Mouse (Mus musculus) Patski (cell line): ENCODE results near the gene Gm21987. TPM values are rescaled to one million over a fixed set of nuclear protein-coding genes. Genes with fewer than 3 reads are reported as not detected.

ENCODE experiments used
- ATAC-seq: fragments of 100-300 bp; one replicate; pipeline ENCODE4 v1.8.0; 2021
- CTCF ChIA-PET: fragments of 350-600 bp; sonication (Branson Sonifier 250); formaldehyde crosslinking; loops from one replicate; lab custom pipeline; 2022; ENCODE audit warnings: inconsistent platforms; lab: Charles Lee
- POLR2A ChIA-PET: fragments of 350-600 bp; sonication (Branson Sonifier 250); formaldehyde crosslinking; loops from one replicate; lab custom pipeline; 2022; ENCODE audit warnings: antibody characterized with exemption, inconsistent platforms; lab: Charles Lee
- DNase-seq: peaks from one replicate; pipeline ENCODE4 v3.0.0-alpha.2; 2011; ENCODE audit warnings: low read depth, low spot score
- H3K27me3 ChIP-seq: fragments of 371-371 bp; one replicate; pipeline ENCODE4 v1.5.1; 2021
- CTCF ChIP-seq: fragments of 100-300 bp; IDR thresholded peaks from one replicate; pipeline ENCODE4 v1.5.1; 2021
- in situ Hi-C: fragments of 300-500 bp; cut with MboI; formaldehyde crosslinking; loops from 3 replicates; pipeline ENCODE4 v1.11.1; 2018; ENCODE audit warnings: low pct_unique_long_range_greater_than_20kb, mixed read lengths
- polyA plus RNA-seq: library from polyadenylated mRNA; unstranded; gene quantifications from one replicate; pipeline ENCODE4 v1.2.3, GENCODE M21; 2021

The Gm21987 gene
- polyA plus RNA-seq, 1 experiment from 2014 or later = not detected

DNA sequence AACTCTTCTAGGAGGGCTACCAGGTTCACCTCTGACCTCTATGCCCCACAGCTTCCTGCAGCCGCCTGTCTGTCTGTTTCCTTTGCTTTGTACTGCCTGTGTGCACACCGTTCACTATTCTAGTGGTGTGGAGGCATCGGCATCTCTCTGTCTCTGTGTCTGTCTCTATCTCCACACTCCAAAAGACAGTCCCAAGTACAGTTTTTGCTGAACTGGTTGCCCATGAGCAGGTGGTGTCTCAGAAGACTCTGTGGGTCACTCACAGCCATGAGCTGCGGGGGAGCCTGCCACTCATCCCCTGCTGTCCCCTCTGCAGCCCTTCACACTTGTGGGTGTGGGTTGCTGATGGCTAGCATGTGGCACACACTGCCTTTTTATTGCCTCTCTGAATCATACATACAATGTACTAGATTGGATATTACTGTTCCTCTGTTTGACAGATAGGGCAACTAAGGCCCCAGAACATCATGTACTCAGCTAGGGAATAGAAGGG, 23.2 kb downstream of the Gm21987 start:
- ChIA-PET POLR2A (no interaction called here), CTCF (no interaction called here)
- no peak for DNase-seq
- TF ChIP-seq CTCF = no peak
- no peaks in the 10 kb centered on the region for H3K27me3 ChIP-seq
- in situ Hi-C loops = no loop called here
- no peak for ATAC-seq

DNA sequence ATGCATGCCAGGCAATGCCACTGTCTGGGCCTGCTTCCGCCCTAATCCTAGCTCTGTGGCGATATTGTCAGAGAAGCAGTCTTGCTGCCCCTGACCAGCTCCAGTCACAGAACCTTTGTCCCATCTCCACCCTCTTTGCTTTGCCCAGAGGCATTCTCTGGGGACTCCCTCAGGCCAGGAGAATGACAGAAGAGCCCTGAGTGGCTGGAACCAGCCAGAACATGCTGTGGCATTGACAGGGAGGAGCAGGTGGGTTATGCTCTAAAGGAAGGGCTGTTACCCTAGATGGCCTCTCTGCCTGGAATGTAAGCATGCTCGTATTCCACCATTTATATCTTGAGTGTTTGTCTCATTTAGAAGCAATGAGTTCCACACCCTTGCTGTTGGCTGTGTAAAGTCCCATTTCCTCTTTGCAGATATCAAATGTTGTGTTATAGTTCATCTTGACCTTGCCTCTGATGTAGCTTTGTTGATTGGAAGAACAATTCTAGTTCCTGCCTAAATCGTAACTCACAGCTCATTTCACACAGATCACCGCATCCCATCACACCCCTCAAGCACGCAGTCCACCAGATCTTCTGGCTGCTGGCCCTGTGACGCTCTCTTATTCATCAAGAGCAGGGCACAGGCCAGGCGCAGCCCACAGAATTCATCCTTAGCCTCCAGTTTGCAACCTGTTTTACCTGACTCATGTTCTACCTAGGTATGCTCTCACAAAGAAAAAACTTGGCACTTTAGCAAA, 24.0 kb downstream of the Gm21987 start:
- ATAC-seq (no peak), DNase-seq (no peak)
- H3K27me3 ChIP-seq = no peaks in the 10 kb centered on the region
- in situ Hi-C loops = no loop called here
- CTCF ChIA-PET = no interaction called here
- TF ChIP-seq CTCF = no peak
- POLR2A ChIA-PET = interaction anchor here (0.6 kb wide), 1 partner anchor 14 kb away, joined by 3 read pairs; no protein-coding TSS in a partner anchor

DNA sequence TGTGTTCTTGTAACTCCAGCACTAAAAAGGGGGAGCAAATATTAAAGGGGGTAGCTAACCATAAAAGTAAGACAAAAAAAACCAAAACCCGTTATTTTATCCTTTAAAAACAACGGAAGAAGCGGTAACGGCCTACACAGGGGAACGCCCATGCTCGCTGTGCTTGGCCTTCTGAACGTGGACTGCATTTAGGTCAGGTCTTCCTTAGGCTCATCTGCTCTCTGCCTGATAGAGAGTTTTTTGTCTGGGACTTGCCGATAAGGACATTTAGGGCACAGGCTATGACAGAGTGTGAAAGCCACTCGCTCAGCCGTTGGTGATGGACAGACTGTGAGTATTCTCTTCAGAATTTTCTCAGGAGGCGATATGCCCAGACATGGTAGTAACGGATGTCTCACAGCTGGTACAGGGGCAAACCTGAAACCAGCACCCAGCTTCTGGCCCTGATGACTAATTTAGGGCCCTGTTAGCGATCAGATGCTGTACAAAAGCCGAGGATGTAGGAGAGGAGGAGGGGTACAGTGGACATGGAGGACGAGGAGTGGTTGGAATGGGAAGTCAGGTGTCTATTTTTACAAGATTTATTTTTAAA, 25.0 kb downstream of the Gm21987 start:
- in situ Hi-C loops = no loop called here
- ChIA-PET POLR2A (interaction anchor here (0.6 kb wide), 1 partner anchor 15 kb away, joined by 3 read pairs; no protein-coding TSS in a partner anchor), CTCF (interaction anchor here (1.3 kb wide), 1 partner anchor 15 kb away, joined by 3 read pairs; no protein-coding TSS in a partner anchor)
- ATAC-seq = no peak
- no peaks in the 10 kb centered on the region for H3K27me3 ChIP-seq
- no peak for TF ChIP-seq CTCF
- DNase-seq = no peak

DNA sequence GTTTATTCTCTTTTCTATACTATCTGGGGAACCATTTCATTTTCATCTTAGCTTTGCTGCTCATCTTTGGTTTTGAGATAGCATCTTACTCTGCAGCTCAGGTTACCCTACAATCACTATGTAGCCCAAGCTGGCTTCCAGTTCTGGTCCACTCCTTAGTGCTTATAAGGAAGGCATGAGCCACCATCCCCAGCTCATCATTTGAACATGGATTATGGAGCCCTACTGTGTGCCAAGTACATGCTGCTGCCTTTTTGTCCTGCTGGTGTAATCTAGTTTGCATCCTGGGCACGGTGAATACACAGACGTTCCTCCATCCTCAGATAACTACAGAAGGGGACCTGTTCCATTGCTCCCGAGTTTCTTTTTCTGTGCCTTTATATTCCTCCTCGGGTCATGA, 26.0 kb downstream of the Gm21987 start:
- no peak for ATAC-seq
- ChIA-PET CTCF (interaction anchor here (1.3 to 1.4 kb wide), 2 partner anchors 16 to 22 kb away, joined by 3 read pairs; no protein-coding TSS in a partner anchor), POLR2A (no interaction called here)
- no peak for TF ChIP-seq CTCF
- DNase-seq = no peak
- in situ Hi-C loops = no loop called here
- H3K27me3 ChIP-seq = no peaks in the 10 kb centered on the region

DNA sequence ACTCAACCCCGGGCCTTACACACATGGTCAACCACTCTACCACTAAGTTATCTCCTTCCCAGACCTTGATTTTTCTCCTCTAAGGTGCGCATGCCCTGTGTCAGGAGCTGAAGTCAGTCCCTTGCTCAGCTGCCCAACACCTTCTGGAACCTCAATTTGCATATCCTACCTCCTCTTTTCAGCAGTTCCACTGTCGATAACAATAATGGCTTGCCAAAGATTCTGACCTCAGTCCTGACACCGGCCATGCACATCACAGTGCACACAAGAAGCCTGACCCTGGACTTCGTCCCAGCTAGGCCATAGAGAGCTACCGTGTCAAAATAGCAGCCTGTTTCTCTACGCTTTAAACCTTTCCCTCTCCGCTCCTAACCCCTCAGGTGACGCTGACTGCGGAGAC, 26.6 kb downstream of the Gm21987 start:
- DNase-seq = no peak
- no peak for ATAC-seq
- CTCF ChIA-PET = interaction anchor here (1.4 kb wide), 1 partner anchor 21 kb away, joined by 3 read pairs; no protein-coding TSS in a partner anchor

DNA sequence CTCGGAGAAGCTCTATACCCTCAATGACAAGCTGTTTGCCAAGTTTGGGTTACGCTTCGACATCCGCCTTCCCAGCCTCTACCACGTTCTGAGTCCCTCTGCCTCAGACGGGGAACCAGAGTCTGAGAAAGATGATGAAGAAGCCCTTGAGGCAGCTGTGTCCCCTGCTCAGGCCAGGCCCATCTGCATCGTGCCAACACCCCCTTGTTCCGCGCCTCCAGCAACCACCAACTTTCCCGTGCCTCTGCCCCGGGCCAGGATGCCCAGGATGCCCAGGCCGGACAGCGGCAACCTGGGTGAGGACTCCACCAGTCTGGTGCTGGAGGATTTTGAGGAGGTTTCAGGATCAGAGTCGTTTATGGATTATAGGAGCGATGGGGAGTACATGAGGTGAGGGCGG, 27.1 kb downstream of the Gm21987 start:
- no peaks in the 10 kb centered on the region for H3K27me3 ChIP-seq
- in situ Hi-C loops = no loop called here
- DNase-seq (no peak), ATAC-seq (no peak)
- CTCF ChIA-PET = interaction anchor here (1.4 kb wide), 1 partner anchor 21 kb away, joined by 3 read pairs; no protein-coding TSS in a partner anchor
- TF ChIP-seq CTCF = no peak
- POLR2A ChIA-PET = no interaction called here

More for the DNA sequence above, 26.6 kb downstream of the Gm21987 start:
- TF ChIP-seq CTCF = no peak
- in situ Hi-C loops = no loop called here
- no peaks in the 10 kb centered on the region for H3K27me3 ChIP-seq
- POLR2A ChIA-PET = no interaction called here

DNA sequence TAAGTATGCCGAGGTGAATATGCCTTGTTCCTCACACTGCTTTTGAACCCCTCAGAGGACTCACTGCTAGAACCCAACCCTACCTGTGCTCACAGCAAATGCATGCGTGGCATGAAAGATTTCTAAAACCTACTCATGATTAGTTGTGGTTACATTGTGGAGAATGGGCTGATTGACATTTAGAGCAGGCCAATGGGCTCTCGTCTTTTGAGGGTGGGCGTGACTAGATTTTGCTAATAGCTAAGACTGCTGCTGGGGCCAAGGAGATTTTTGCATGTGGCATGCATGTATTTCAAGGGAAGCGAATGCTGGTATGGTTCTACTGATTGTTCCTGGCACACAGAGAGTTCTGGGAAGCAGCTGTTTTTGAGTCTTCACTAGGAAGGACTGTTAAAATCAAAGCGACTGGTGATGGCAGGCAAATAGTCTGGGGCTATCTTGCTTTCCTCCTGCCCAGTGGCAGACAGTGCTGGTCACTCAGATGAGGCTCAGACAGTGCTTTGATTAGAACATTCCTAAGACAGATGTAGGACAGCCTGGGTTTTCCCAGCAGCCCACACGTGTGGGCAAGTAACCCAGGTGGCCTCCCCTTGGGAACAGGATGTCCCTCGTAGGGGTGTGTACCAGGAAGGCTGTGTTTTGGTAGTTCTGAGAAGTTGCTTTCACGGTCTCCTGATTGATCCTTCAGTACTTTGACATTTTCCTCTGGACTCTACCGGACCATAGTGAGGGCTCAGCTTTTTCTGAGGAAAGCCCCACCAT, 27.7 kb downstream of the Gm21987 start:
- TF ChIP-seq CTCF = no peak
- ATAC-seq (no peak), DNase-seq (no peak)
- ChIA-PET CTCF (no interaction called here), POLR2A (no interaction called here)
- in situ Hi-C loops = no loop called here
- H3K27me3 ChIP-seq = no peaks in the 10 kb centered on the region

DNA sequence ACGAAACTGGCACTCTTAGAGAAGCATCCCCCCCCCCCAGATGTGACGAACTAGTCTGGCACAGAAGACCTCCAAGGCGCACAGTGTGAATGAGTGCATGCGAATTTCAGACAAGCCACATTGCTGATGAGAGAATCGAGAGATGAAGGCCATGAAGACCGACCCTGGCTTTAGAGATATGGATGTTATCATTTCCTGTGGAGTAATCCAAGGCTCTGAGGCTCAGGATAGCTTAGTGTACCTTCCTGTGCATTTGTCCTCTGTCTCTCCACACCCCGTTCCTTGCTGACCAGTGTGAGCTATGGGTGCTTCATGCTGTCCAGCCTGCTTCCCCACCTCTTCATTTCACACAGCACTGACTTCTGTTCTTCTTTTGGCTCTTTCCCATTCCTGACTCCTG, 28.3 kb downstream of the Gm21987 start:
- TF ChIP-seq CTCF = no peak
- H3K27me3 ChIP-seq = no peaks in the 10 kb centered on the region
- CTCF ChIA-PET = no interaction called here
- no peak for DNase-seq
- ATAC-seq = no peak
- in situ Hi-C loops = no loop called here
- POLR2A ChIA-PET = no interaction called here

DNA sequence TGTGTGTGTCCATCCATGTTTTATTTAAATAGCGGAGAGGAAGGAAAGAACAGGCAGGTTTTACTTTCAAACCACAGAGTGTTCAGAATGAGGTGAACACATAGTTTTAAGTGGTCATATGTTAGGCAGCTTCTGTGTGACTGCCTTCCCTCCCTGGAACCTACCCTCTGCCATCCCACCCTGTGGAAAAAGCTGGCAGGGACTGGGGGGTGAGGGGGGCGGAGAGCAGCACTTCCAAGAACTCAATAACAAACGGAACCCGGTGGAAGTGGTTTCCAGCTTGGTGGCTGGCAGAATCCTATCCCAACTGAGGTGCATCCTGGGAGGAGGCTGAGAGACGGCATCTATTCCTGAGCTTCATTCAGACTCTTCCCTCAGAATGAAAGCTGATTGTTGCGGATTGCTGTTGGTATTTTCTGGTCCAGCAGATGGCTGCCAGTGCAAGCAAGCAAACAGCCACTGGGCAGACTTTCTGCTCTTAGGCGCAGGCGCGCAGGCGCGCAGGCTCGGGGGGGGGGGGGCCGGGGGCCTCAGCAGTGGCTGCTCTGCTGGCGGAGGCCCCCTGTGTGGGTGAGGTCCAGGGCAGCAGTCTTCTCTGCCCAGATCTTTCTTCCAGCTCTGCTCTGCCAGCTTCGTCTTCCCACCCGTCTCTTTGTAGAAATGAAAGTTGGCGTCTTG, 29.5 kb downstream of the Gm21987 start:
- no peak for DNase-seq
- POLR2A ChIA-PET = no interaction called here
- no peak for TF ChIP-seq CTCF
- ATAC-seq = no peak
- in situ Hi-C loops = no loop called here
- CTCF ChIA-PET = interaction anchor here (0.6 to 1.0 kb wide), 2 partner anchors 100 to 130 kb away, joined by 3 read pairs; no protein-coding TSS in a partner anchor
- H3K27me3 ChIP-seq = no peaks in the 10 kb centered on the region

DNA sequence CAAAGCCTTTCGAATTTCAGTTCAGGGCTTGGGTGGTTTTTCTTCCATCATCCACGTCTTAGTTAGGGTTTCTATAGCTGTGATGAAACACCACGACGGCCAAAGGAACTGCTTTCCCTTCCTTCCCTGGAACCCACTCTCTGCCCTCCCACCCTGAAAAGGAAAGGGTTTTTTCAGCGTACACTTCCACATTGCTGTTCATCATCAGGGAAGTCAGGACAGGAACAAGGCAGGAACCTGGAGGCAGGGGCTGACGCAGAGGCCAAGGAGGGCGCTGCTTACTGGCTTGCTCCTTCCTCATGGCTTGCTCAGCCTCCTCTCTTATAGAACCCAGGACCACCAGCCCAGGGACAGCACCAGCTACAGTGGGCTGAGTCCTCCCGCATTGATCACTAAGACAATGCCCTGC, 30.0 kb downstream of the Gm21987 start:
- in situ Hi-C loops = no loop called here
- ChIA-PET CTCF (interaction anchor here (0.6 to 1.0 kb wide), 2 partner anchors 99 to 130 kb away, joined by 3 read pairs; no protein-coding TSS in a partner anchor), POLR2A (no interaction called here)

More for the DNA sequence above, 30.0 kb downstream of the Gm21987 start:
- no peak for TF ChIP-seq CTCF
- ATAC-seq (no peak), DNase-seq (no peak)
- no peaks in the 10 kb centered on the region for H3K27me3 ChIP-seq
